In genomic region chr2:167899989-167900421, GRCm38 (mm10) we compare ENCODE assay signal across 9 mouse cellular contexts. TPM values are rescaled to one million over a fixed set of nuclear protein-coding genes. Genes with fewer than 3 reads are reported as not detected.
DNase-seq lines count a peak whose midpoint lies in the region; ATAC-seq and TF ChIP-seq lines count a peak whose summit lies in the region.
"Had no signal": no experiment of that assay in that cellular context is flagged by ENCODE, and none has a peak within 500 bp of the region (broad histone marks: within the 10 kb centered on the region; RNA-seq: fewer than 3 reads in every experiment).

No protein-coding gene starts in this region.

- 27% methylated on average over 16 of the region's 16 CpGs for WGBS in intestine, embryonic 14.5 days
- WGBS in intestine, postnatal 0 days = 30% methylated on average over 16 of the region's 16 CpGs
- 21% methylated on average over 16 of the region's 16 CpGs for WGBS in embryonic facial prominence, embryonic 11.5 days
- 11% methylated on average over 16 of the region's 16 CpGs for WGBS in limb, embryonic 14.5 days

- 0 out of 2 replicates have a peak, but pooled peaks cover 1% of the 10 kb centered on the region for H3K9me3 ChIP-seq in intestine, embryonic 14.5 days (ENCODE audit: control insufficient read depth, low read length)
- no peaks in the 10 kb centered on the region for H3K9me3 ChIP-seq in intestine, postnatal 0 days (ENCODE audit: control insufficient read depth)
- H3K9me3 ChIP-seq in embryonic facial prominence, embryonic 11.5 days (replicated peaks; ENCODE audit: control insufficient read depth, low read length) = no peaks in the 10 kb centered on the region
- H3K9me3 ChIP-seq in limb, embryonic 14.5 days (ENCODE audit: control insufficient read depth, low read length) = no peaks in the 10 kb centered on the region
- H3K9me3 ChIP-seq: liver, embryonic 13.5 days had no signal

- H3K4me1 ChIP-seq in intestine, embryonic 14.5 days (replicated peaks; ENCODE audit: control insufficient read depth, insufficient read depth, low read length) = peaks cover 6% of the 10 kb centered on the region; the same call in 1 of the 2 replicates
- H3K4me1 ChIP-seq in intestine, postnatal 0 days (replicated peaks; ENCODE audit: control insufficient read depth, insufficient read depth, low read length) = no peaks in the 10 kb centered on the region
- no peaks in the 10 kb centered on the region; the same call in 1 of the 2 replicates for H3K4me1 ChIP-seq in embryonic facial prominence, embryonic 11.5 days (ENCODE audit: control insufficient read depth, insufficient read depth, low read length)
- 0 out of 2 replicates have a peak, but pooled peaks cover 8% of the 10 kb centered on the region for H3K4me1 ChIP-seq in limb, embryonic 14.5 days (ENCODE audit: control insufficient read depth, insufficient read depth, low read length)
- H3K4me1 ChIP-seq: liver, embryonic 13.5 days had no signal

- H3K27ac ChIP-seq in intestine, embryonic 14.5 days (ENCODE audit: low read depth) = no peak overlapping the region
- no peak overlapping the region for H3K27ac ChIP-seq in intestine, postnatal 0 days (ENCODE audit: low read depth, low read length)
- no peak overlapping the region for H3K27ac ChIP-seq in embryonic facial prominence, embryonic 11.5 days (replicated peaks; ENCODE audit: low read depth, low read length)
- no peak overlapping the region for H3K27ac ChIP-seq in limb, embryonic 14.5 days (replicated peaks; ENCODE audit: low read depth, low read length)
- H3K27ac ChIP-seq: liver, embryonic 13.5 days had no signal

- no peak for DNase-seq in intestine, embryonic 14.5 days (ENCODE audit: low spot score)
- peak; percentile 37 for DNase-seq in ZHBTc4 (ENCODE audit: low read depth, low spot score)
- DNase-seq in embryonic facial prominence, embryonic 11.5 days (ENCODE audit: low spot score) = peak; percentile 59
- peak; percentile 42 for DNase-seq in limb, embryonic 14.5 days (ENCODE audit: low spot score)
- DNase-seq in right cerebral cortex, postnatal 4 days = no peak
- DNase-seq in left cerebral cortex, adult 9 months (ENCODE audit: low spot score in 2 of 2) = no peak
- DNase-seq: liver, embryonic 13.5 days had no signal

- H3K36me3 ChIP-seq in intestine, embryonic 14.5 days (ENCODE audit: control insufficient read depth, insufficient read depth, low read length) = no peaks in the 10 kb centered on the region
- H3K36me3 ChIP-seq in intestine, postnatal 0 days (ENCODE audit: control insufficient read depth, insufficient read depth) = no peaks in the 10 kb centered on the region
- H3K36me3 ChIP-seq in embryonic facial prominence, embryonic 11.5 days (replicated peaks; ENCODE audit: control insufficient read depth, insufficient read depth, low read depth, low read length) = no peaks in the 10 kb centered on the region
- H3K36me3 ChIP-seq in limb, embryonic 14.5 days (ENCODE audit: control insufficient read depth, insufficient read depth, low read length) = no peaks in the 10 kb centered on the region
- H3K36me3 ChIP-seq: liver, embryonic 13.5 days had no signal

- no peak for TF ChIP-seq POLR2A in limb, embryonic 14.5 days (IDR thresholded peaks at IDR 0.05; ENCODE audit: borderline replicate concordance, extremely low read depth, insufficient read depth, insufficient read length)

- H3K4me2 ChIP-seq in intestine, embryonic 14.5 days (ENCODE audit: low read length) = peak overlapping the region; percentile 15; the same call in 1 of the 2 replicates
- H3K4me2 ChIP-seq in intestine, postnatal 0 days (replicated peaks; ENCODE audit: low read depth) = no peak overlapping the region
- no peak overlapping the region for H3K4me2 ChIP-seq in embryonic facial prominence, embryonic 11.5 days (ENCODE audit: low read depth, low read length)
- H3K4me2 ChIP-seq in limb, embryonic 14.5 days (replicated peaks; ENCODE audit: low read depth, low read length, severe bottlenecking) = no peak overlapping the region
- H3K4me2 ChIP-seq: liver, embryonic 13.5 days had no signal

- H3K9ac ChIP-seq in intestine, embryonic 14.5 days (ENCODE audit: low read length) = no peak overlapping the region
- no peak overlapping the region for H3K9ac ChIP-seq in intestine, postnatal 0 days (ENCODE audit: low read depth, low read length)
- no peak overlapping the region for H3K9ac ChIP-seq in embryonic facial prominence, embryonic 11.5 days (replicated peaks; ENCODE audit: low read length)
- H3K9ac ChIP-seq in limb, embryonic 14.5 days (ENCODE audit: low read depth, low read length, severe bottlenecking) = no peak overlapping the region
- H3K9ac ChIP-seq: liver, embryonic 13.5 days had no signal

- no peak; the same call in 1 of the 2 replicates for TF ChIP-seq CTCF in intestine, postnatal 0 days (IDR thresholded peaks at IDR 0.05; ENCODE audit: low read depth)

- H3K27me3 ChIP-seq in intestine, embryonic 14.5 days (replicated peaks; ENCODE audit: control insufficient read depth, insufficient read depth, low read length) = 0 out of 2 replicates have a peak, but pooled peaks cover 3% of the 10 kb centered on the region
- H3K27me3 ChIP-seq in intestine, postnatal 0 days (replicated peaks; ENCODE audit: control insufficient read depth, insufficient read depth, low read length) = peaks cover 12% of the 10 kb centered on the region; the same call in 1 of the 2 replicates
- H3K27me3 ChIP-seq in embryonic facial prominence, embryonic 11.5 days (ENCODE audit: control insufficient read depth, insufficient read depth, low read length) = peaks cover 2% of the 10 kb centered on the region; the same call in 1 of the 2 replicates
- 0 out of 2 replicates have a peak, but pooled peaks cover 8% of the 10 kb centered on the region for H3K27me3 ChIP-seq in limb, embryonic 14.5 days (ENCODE audit: control insufficient read depth, insufficient read depth, low read length)

- peak; percentile 18; the same call in 1 of the 2 replicates for ATAC-seq in intestine, embryonic 14.5 days (replicated peaks; ENCODE audit: low FRiP score, low TSS enrichment, low read depth)
- no peak for ATAC-seq in intestine, postnatal 0 days
- peak; percentile 70 for ATAC-seq in embryonic facial prominence, embryonic 11.5 days (replicated peaks; ENCODE audit: insufficient number of reproducible peaks, low FRiP score, low TSS enrichment, low read depth)
- peak; percentile 50; the same call in 1 of the 2 replicates for ATAC-seq in limb, embryonic 14.5 days (ENCODE audit: low FRiP score, low read depth)
- no peak for ATAC-seq in inflammation-experienced regulatory T-cells, adult 6 months

- H3K4me3 ChIP-seq in intestine, embryonic 14.5 days (ENCODE audit: low read depth, low read length) = no peak overlapping the region
- no peak overlapping the region for H3K4me3 ChIP-seq in intestine, postnatal 0 days (ENCODE audit: low read depth, low read length)
- H3K4me3 ChIP-seq in embryonic facial prominence, embryonic 11.5 days (ENCODE audit: low read depth, low read length) = no peak overlapping the region
- H3K4me3 ChIP-seq in limb, embryonic 14.5 days (replicated peaks; ENCODE audit: low read length) = no peak overlapping the region
- H3K4me3 ChIP-seq: liver, embryonic 13.5 days had no signal

RNA-seq across cellular contexts. Expression of gene Ptpn1, which starts 31.9 kb away (rescaled TPM):
- polyA plus RNA-seq in intestine, embryonic 14.5 days (2014; fragmentation: Nextera tagmentation; extraction: Ambion mirVana) = 42.6 and 47.8 TPM in 2 replicates
- polyA plus RNA-seq in intestine, postnatal 0 days (2015; fragmentation: Nextera tagmentation; extraction: Ambion mirVana) = 30.5 and 33.5 TPM in 2 replicates
- polyA plus RNA-seq in embryonic facial prominence, embryonic 11.5 days (2014; fragmentation: Nextera tagmentation; extraction: Ambion mirVana) = 56.6 and 60.4 TPM in 2 replicates
- 27.3 and 31.1 TPM in 2 replicates for polyA plus RNA-seq in limb, embryonic 14.5 days (2012; rRNA removed)
- polyA plus RNA-seq in limb, embryonic 14.5 days (2014; fragmentation: Nextera tagmentation; extraction: Ambion mirVana) = 41.5 and 49.0 TPM in 2 replicates
- polyA plus RNA-seq in inflammation-experienced regulatory T-cells, adult 6 months (2017; shearing (Covaris generic)) = 100 to 1,000 TPM; 121 to 180 (median 127) TPM

Comparison
In these comparisons a context has a peak if more than half of its experiments do, and no peak if none do; other contexts are left out.
1. ATAC-seq: peak in intestine, embryonic 14.5 days (single experiment), embryonic facial prominence, embryonic 11.5 days (single experiment) and limb, embryonic 14.5 days (single experiment); none in intestine, postnatal 0 days (single experiment) and inflammation-experienced regulatory T-cells, adult 6 months (single experiment).
2. DNase-seq: peak in ZHBTc4 (single experiment), embryonic facial prominence, embryonic 11.5 days (single experiment) and limb, embryonic 14.5 days (single experiment); none in intestine, embryonic 14.5 days (single experiment), right cerebral cortex, postnatal 4 days (single experiment) and left cerebral cortex, adult 9 months (0 of 2).